Mouse (Mus musculus): ENCODE results near the gene Kir3dl2.

GRCm38 (mm10) chrX:136590199-136590896, 46.5 kb upstream of the Kir3dl2 start, which contains the start of gene Tceal3:
- TF ChIP-seq CTCF (IDR thresholded peaks at IDR 0.05; ENCODE audit: extremely low read depth, insufficient read depth, insufficient read length, insufficient replicate concordance) = no peak
- no peak for TF ChIP-seq POLR2A (IDR thresholded peaks at IDR 0.05; ENCODE audit: low read depth, low read length)

Measured in spleen, adult 2 months (tissue).